Mouse (Mus musculus): ENCODE data around the gene Myl4. TPM values are rescaled to one million over a fixed set of nuclear protein-coding genes. Genes with fewer than 3 reads are reported as not detected.

The Myl4 gene
- polyA plus RNA-seq, 1 experiment from 2014 or later: 1.3 TPM

DNA sequence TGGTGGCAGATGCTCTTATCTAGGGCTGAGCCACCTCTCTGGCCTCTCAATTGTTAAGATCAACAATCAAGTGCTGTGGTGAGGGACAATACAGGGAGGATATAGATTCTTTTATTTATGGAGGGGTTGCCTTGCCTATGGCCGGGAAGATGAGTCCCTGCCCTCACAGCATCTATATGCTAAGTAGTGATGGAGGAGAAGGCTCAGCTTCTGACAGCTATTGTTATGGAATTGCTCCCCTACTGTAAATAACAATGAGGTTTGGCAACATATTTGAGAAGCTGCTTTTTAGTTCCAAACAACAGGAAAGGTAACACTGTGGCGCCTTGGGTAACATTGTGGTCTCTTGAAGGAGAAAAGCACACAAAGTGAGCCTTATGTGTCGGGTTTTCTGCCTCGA lies 50.2 kb downstream of the Myl4 start:
- DNase-seq (ENCODE audit: low read depth, low spot score): no peak
- CTCF ChIA-PET: interaction anchor here (1.6 kb wide), 1 partner anchor 10 kb away, joined by 6 read pairs; no protein-coding TSS in a partner anchor
- H3K27me3 ChIP-seq: no peaks in the 10 kb centered on the region
- no peak for TF ChIP-seq CTCF (IDR thresholded peaks at IDR 0.05)
- no peak for ATAC-seq
- POLR2A ChIA-PET: interaction anchor here (1.1 kb wide), 1 partner anchor 28 kb away, joined by 3 read pairs; no protein-coding TSS in a partner anchor
- in situ Hi-C loops (cut with MboI; ENCODE audit: low pct_unique_long_range_greater_than_20kb): loop anchor here (10.0 kb wide), 1 partner anchor 524 kb away; the partner anchor contains the start of gene Mettl2

DNA sequence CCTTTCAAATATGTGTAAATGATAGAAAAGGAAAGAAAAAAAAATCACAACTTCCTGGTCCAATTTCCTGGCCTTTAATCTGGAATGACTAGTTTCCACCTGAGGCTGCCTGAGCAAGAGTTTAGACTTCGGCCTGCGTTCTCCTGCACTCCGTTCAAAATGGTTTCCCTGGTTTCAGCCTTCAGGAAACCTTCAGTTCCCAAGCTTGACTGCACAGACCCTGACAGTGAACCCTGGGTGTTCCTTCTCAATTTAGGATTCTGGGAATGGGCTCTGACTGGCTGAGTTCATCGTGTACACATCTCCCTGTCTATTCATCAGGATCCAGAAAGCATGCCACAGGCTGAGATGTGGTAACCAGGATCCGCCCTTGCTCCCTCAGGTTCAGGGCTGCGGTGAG lies 53.7 kb downstream of the Myl4 start:
- no peak for TF ChIP-seq CTCF (IDR thresholded peaks at IDR 0.05)
- no peak for ATAC-seq

DNA sequence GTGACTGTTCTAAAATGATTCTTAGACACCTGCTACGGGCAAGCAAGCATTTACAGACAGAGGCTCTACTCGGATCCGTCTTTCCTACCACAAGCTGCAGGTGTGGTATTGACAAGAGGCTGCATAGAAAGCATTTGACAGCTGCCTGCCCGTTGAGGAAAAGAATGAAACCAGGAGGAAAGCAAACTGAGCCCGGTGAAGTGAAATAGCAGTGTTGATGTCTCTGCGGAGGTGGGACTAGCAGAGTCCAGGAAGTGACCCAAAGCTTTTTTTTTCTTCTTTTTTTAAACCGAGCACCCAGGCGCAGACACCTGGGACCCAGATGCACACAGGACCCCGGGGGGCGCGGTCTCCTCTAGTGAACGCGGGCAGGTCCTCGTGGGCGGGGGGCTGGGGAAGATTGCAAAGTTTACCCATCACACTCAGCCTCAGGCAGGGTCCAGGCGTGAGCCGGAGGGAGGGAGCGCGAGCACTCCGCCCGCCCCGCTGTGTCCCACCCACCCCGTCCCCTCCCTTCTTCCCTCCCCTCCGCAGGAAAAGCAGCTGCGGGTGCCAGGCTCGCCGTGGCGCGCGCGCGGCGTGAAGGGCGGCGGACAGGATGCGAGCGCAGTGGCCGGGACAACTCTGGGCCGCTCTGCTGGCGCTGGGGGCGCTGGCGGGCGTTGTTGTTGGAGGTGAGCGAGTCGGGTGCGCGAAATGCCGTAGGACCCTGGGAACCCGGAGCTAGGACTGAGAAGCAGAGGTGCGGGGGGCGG lies 57.2 kb downstream of the Myl4 start, which contains the start of gene Itgb3:
Itgb3 (plus strand) TSS at position 510 of the 755 bp plus-strand sequence.
- peak; percentile 82 for ATAC-seq
- CTCF ChIA-PET: interaction anchor here (0.7 to 2.9 kb wide), 3 partner anchors 18 to 64 kb away, joined by 3 to 12 read pairs (median 3); no protein-coding TSS in a partner anchor
- TF ChIP-seq CTCF (IDR thresholded peaks at IDR 0.05): peak; percentile 89
- in situ Hi-C loops (cut with MboI; ENCODE audit: low pct_unique_long_range_greater_than_20kb): loop anchor here (10.0 kb wide), 1 partner anchor 517 kb away; the partner anchor contains the start of gene Mettl2
- POLR2A ChIA-PET: interaction anchor here (1.2 kb wide), 1 partner anchor 17 kb away, joined by 3 read pairs; no protein-coding TSS in a partner anchor
- no peaks in the 10 kb centered on the region for H3K27me3 ChIP-seq
- DNase-seq (ENCODE audit: low read depth, low spot score): no peak

More for the DNA sequence above, 53.7 kb downstream of the Myl4 start:
- no peaks in the 10 kb centered on the region for H3K27me3 ChIP-seq
- in situ Hi-C loops (cut with MboI; ENCODE audit: low pct_unique_long_range_greater_than_20kb): loop anchor here (10.0 kb wide), 1 partner anchor 521 kb away; the partner anchor contains the start of gene Mettl2
- ChIA-PET CTCF (no interaction called here), POLR2A (no interaction called here)
- DNase-seq (ENCODE audit: low read depth, low spot score): no peak

DNA sequence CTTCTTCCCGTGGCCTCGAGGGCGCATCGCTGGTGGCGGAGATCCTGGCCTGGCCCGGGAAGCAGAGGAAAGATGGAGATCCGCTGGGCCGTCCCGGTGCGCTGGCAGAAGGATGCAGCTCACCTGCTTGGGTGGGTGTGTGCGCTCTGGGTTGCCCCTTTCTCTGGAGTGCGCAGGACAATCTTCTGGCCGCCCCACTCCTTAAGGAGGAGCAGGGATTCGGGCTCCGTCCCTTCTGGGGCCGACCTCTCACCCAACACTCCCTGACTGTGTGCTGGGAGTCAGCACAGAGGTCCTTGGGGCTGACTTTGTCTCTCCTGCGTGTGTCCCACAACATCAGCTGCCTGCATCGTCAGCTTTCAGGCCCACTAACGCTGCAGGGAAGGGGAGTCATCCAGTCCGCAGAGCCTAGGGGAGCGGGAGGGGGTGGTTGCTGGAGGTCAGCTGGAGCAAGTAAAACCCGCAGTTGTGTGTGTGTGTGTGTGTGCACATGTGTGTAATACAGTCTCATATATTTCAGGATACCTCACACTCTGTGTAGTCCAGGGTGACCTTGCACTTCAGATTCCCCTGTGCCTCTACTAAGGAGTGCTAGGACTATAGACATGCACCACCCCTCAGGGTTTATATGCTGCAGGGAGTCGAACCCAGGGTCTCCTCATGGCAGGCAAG lies 57.9 kb downstream of the Myl4 start:
- ATAC-seq (peak; percentile 6), DNase-seq (ENCODE audit: low read depth, low spot score) (no peak)
- H3K27me3 ChIP-seq: no peaks in the 10 kb centered on the region
- POLR2A ChIA-PET: interaction anchor here (0.7 to 1.2 kb wide), 2 partner anchors 18 to 41 kb away, joined by 3 read pairs; no protein-coding TSS in a partner anchor
- in situ Hi-C loops (cut with MboI; ENCODE audit: low pct_unique_long_range_greater_than_20kb): loop anchor here (10.0 kb wide), 1 partner anchor 516 kb away; the partner anchor contains the start of gene Mettl2
- TF ChIP-seq CTCF (IDR thresholded peaks at IDR 0.05): no peak
- CTCF ChIA-PET: interaction anchor here (0.8 to 2.9 kb wide), 6 partner anchors 11 to 63 kb away, joined by 3 to 12 read pairs (median 3); no protein-coding TSS in a partner anchor

DNA sequence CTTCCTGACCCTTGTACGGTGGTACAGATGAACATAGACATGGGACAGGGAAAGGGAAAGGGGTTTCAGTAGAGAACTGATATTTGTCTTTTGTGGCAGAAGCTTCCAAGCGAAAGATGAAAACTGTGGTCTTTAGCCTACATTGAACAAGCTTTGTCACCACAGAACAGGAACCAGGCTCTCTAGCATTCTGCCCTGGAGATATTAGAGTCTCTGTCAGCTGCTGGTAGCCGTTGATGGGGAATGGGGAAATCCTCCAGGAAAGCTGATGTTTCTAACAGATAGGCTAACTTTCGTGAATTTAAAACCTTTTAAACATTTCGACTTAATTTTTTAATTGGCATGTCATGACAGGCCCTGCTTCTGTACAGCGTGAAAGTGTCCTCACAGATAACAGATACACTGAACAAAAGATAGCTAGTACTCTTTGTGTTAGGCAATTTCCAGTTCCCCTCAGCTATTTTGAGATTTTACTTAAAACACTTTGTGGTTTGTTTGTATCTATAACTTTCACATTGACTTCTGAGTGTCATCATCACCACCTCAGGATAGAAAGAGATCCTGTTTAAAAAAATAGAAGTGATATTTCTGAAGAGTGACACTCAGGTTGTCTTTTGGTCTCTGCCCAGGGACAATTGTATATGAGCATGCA lies 58.7 kb downstream of the Myl4 start:
- in situ Hi-C loops (cut with MboI; ENCODE audit: low pct_unique_long_range_greater_than_20kb): loop anchor here (10.0 kb wide), 1 partner anchor 516 kb away; the partner anchor contains the start of gene Mettl2
- ATAC-seq (no peak), DNase-seq (ENCODE audit: low read depth, low spot score) (no peak)
- POLR2A ChIA-PET: interaction anchor here (0.7 to 1.7 kb wide), 2 partner anchors 18 to 42 kb away, joined by 3 read pairs; no protein-coding TSS in a partner anchor
- CTCF ChIA-PET: interaction anchor here (0.8 to 2.9 kb wide), 5 partner anchors 11 to 39 kb away, joined by 3 to 12 read pairs (median 3); no protein-coding TSS in a partner anchor
- TF ChIP-seq CTCF (IDR thresholded peaks at IDR 0.05): no peak
- H3K27me3 ChIP-seq: no peaks in the 10 kb centered on the region

DNA sequence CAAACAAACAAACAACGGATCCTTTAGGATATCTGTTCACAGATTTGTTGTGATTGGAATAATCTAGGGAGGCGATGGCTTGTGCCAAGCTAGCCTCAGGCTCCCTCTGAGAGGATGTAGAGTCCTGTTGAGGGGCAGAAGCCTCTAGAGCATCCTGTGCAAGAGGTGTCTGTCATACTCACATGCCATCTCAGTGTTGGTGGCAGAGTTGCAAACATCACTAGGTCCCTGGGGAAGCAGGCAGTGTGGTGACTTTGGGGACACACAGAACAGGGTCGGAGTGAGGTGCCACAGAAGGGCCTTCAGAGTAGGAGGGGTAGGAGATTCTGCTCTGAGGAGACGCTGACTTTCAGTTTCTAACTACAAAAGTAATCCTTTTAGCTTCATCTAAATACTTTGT lies 59.3 kb downstream of the Myl4 start:
- ChIA-PET POLR2A (interaction anchor here (1.7 kb wide), 1 partner anchor 18 kb away, joined by 3 read pairs; no protein-coding TSS in a partner anchor), CTCF (interaction anchor here (1.1 to 2.9 kb wide), 5 partner anchors 10 to 39 kb away, joined by 3 to 12 read pairs (median 3); no protein-coding TSS in a partner anchor)
- no peak for TF ChIP-seq CTCF (IDR thresholded peaks at IDR 0.05)
- DNase-seq (ENCODE audit: low read depth, low spot score) (no peak), ATAC-seq (no peak)
- H3K27me3 ChIP-seq: no peaks in the 10 kb centered on the region
- in situ Hi-C loops (cut with MboI; ENCODE audit: low pct_unique_long_range_greater_than_20kb): loop anchor here (10.0 kb wide), 1 partner anchor 515 kb away; the partner anchor contains the start of gene Mettl2

DNA sequence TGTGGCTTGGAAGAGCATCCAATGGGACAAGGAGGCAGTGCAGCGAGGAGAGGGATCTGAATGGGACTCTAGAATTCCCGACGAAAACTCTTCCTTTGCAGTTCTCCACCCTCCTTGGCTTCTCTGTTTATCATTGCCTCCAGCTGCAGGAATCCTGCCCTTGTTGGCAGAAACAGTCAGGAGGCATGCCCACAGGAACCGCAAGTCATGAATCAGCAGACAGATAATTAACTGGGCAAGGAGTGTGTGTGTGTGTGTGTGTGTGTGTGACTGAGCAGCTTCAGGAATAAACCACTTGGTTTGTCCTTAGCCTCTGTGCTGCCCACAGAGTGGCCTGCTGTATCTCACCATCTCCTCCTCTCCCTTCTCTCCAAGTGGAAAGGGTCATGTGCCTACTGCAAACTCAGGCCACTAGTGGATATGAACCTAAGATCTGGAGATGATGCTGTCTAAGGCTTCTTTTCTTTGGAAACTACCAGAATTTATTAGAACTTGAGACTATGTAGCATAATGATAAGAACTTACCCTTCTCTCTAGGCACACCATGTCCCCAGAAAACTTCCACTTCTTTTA lies 61.2 kb downstream of the Myl4 start:
- ChIA-PET POLR2A (interaction anchor here (0.6 kb wide), 1 partner anchor 552 kb away, joined by 5 read pairs; no protein-coding TSS in a partner anchor), CTCF (interaction anchor here (1.0 kb wide), 1 partner anchor 21 kb away, joined by 4 read pairs; no protein-coding TSS in a partner anchor)
- TF ChIP-seq CTCF (IDR thresholded peaks at IDR 0.05): no peak
- DNase-seq (ENCODE audit: low read depth, low spot score): peak; percentile 90
- in situ Hi-C loops (cut with MboI; ENCODE audit: low pct_unique_long_range_greater_than_20kb): no loop called here
- H3K27me3 ChIP-seq: no peaks in the 10 kb centered on the region
- ATAC-seq: peak; percentile 36

DNA sequence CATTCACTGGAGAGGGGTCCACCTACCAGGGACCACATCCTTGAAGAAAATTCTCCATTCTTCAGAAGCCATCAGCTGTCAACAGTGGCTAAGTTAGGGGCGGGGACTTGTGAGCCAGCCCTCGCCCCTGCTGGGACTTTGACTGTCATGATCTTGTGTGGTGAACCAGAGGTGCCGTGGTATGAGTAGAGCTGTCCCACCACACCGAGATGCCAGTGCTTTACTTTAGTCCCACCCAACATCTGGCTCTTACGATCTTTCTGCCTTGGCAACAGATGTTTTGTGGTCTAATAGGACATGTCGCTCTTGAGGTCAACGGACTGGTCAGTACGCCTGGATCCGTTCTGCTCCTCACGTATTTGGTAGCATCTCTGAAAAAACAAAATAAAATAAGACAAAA lies 63.1 kb downstream of the Myl4 start:
- in situ Hi-C loops (cut with MboI; ENCODE audit: low pct_unique_long_range_greater_than_20kb): no loop called here
- ATAC-seq (no peak), DNase-seq (ENCODE audit: low read depth, low spot score) (no peak)
- ChIA-PET CTCF (interaction anchor here (1.5 to 2.3 kb wide), 2 partner anchors 11 to 23 kb away, joined by 5 to 8 read pairs; no protein-coding TSS in a partner anchor), POLR2A (no interaction called here)
- H3K27me3 ChIP-seq: no peaks in the 10 kb centered on the region
- TF ChIP-seq CTCF (IDR thresholded peaks at IDR 0.05): no peak

DNA sequence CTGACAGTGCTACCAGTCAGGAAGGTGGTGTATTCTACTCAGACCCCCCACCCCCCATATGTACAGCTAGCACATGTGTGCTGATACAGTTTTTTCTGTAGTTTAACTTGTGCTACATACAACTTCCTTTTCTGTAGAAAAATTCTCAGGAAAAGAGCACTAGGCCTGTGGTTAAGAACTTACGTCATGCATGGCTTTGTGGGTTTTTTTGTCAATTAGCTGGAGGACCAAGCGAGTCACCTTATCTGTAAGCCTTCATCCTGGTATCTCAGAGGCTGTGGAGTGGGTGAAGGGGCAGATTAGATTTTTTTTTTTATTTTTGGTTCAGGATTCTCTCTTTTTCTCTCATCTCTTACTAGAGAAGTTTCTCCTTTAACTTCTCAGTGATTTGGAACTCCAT lies 63.7 kb downstream of the Myl4 start:
- no peaks in the 10 kb centered on the region for H3K27me3 ChIP-seq
- POLR2A ChIA-PET: interaction anchor here (0.6 kb wide), 1 partner anchor 57 kb away, joined by 3 read pairs; no protein-coding TSS in a partner anchor
- no peak for TF ChIP-seq CTCF (IDR thresholded peaks at IDR 0.05)
- ATAC-seq (no peak), DNase-seq (ENCODE audit: low read depth, low spot score) (no peak)
- in situ Hi-C loops (cut with MboI; ENCODE audit: low pct_unique_long_range_greater_than_20kb): no loop called here
- CTCF ChIA-PET: interaction anchor here (1.5 to 2.3 kb wide), 2 partner anchors 11 to 24 kb away, joined by 5 to 8 read pairs; no protein-coding TSS in a partner anchor

Measured in Patski (cell line).